Mouse (Mus musculus) liver, embryonic 13.5 days (tissue): Measurements from ENCODE around the gene Hsd17b7. TPM values are rescaled to one million over a fixed set of nuclear protein-coding genes. Genes with fewer than 3 reads are reported as not detected.
A peak's percentile ranks its signal among the peaks of the same experiment; 100 is the strongest.

Experiments
- ATAC-seq: fragments of 200-750 bp; cut with Nextera tagmentation; 2 replicates; pipeline ENCODE4 v1.8.0; 2017; ENCODE audit warnings: low read depth, mild to moderate bottlenecking, moderate number of reproducible peaks, moderate library complexity
- DNase-seq: peaks from one replicate; pipeline ENCODE4 v3.0.0; 2022
- H3K27ac ChIP-seq: fragments of 300-500 bp; sonication (generic); 2 replicates; pipeline ENCODE4 v1.5.1; 2015; ENCODE audit warnings: moderate library complexity, mild to moderate bottlenecking, inconsistent platforms
- H3K27me3 ChIP-seq: fragments of 300-500 bp; sonication (generic); 2 replicates; pipeline ENCODE4 v1.6.1; 2015; ENCODE audit warnings: mild to moderate bottlenecking, inconsistent platforms
- H3K36me3 ChIP-seq: fragments of 300-500 bp; sonication (generic); 2 replicates; pipeline ENCODE4 v1.6.1; 2015; ENCODE audit warnings: mild to moderate bottlenecking, inconsistent platforms
- H3K4me1 ChIP-seq: fragments of 300-500 bp; sonication (generic); replicated peaks from 2 replicates; pipeline ENCODE4 v1.6.1; 2015; ENCODE audit warnings: inconsistent platforms
- H3K4me2 ChIP-seq: fragments of 300-500 bp; sonication (generic); 2 replicates; pipeline ENCODE4 v1.6.1; 2015; ENCODE audit warnings: inconsistent platforms, mild to moderate bottlenecking, moderate library complexity
- H3K4me3 ChIP-seq: fragments of 300-500 bp; sonication (generic); replicated peaks from 2 replicates; pipeline ENCODE4 v1.5.1; 2015; ENCODE audit warnings: mild to moderate bottlenecking, inconsistent platforms
- H3K9ac ChIP-seq: fragments of 300-500 bp; sonication (generic); 2 replicates; pipeline ENCODE4 v1.6.1; 2015; ENCODE audit warnings: mild to moderate bottlenecking, inconsistent platforms
- H3K9me3 ChIP-seq: fragments of 300-500 bp; sonication (generic); replicated peaks from 2 replicates; pipeline ENCODE4 v1.6.1; 2016; ENCODE audit warnings: inconsistent platforms
- WGBS: fragments of 180-500 bp; shearing (Covaris S2); methylation state at CpG from one replicate; pipeline ENCODE4 v1.1.7; 2015; ENCODE audit not compliant: insufficient replicate concordance; 5-methylcytosine and 5-hydroxymethylcytosine counted together
- polyA plus RNA-seq: library from polyadenylated mRNA; unstranded; fragments of >200 nt; fragmentation: Nextera tagmentation; extraction: Ambion mirVana; gene quantifications from 2 replicates; pipeline ENCODE4 v1.2.1, GENCODE M21; 2015

The Hsd17b7 gene
- polyA plus RNA-seq, 1 experiment from 2014 or later: 12.4 TPM

- H3K9ac ChIP-seq: no peak overlapping the region
- H3K4me3 ChIP-seq: no peak overlapping the region
- H3K4me2 ChIP-seq: no peak overlapping the region
- no peak for DNase-seq
- 90% methylated on average over 4 of the region's 4 CpGs for WGBS
- H3K27ac ChIP-seq: no peak overlapping the region
- no peaks in the 10 kb centered on the region for H3K9me3 ChIP-seq
- H3K4me1 ChIP-seq: peaks cover 17% of the 10 kb centered on the region
- H3K36me3 ChIP-seq: no peaks in the 10 kb centered on the region
- ATAC-seq: no peak
- no peaks in the 10 kb centered on the region for H3K27me3 ChIP-seq
Observed at GRCm38 (mm10) chr1:169970936-169971335, 1.9 kb upstream of the Hsd17b7 start.

- under 1% methylated on average over 9 of the region's 9 CpGs for WGBS
- Histone ChIP-seq H3K4me3 (peak overlapping the region; percentile 66), H3K27ac (peak overlapping the region; percentile 66), H3K27me3 (no peaks in the 10 kb centered on the region), H3K36me3 (peaks cover 9% of the 10 kb centered on the region; the same call in 1 of the 2 replicates), H3K4me2 (peak overlapping the region; percentile 88), H3K9ac (peak overlapping the region; percentile 69), H3K4me1 (peaks cover 17% of the 10 kb centered on the region), H3K9me3 (no peaks in the 10 kb centered on the region)
- ATAC-seq (peak; percentile 29), DNase-seq (no peak)
Observed at GRCm38 (mm10) chr1:169969516-169969886, 460 bp upstream of the Hsd17b7 start.

DNA sequence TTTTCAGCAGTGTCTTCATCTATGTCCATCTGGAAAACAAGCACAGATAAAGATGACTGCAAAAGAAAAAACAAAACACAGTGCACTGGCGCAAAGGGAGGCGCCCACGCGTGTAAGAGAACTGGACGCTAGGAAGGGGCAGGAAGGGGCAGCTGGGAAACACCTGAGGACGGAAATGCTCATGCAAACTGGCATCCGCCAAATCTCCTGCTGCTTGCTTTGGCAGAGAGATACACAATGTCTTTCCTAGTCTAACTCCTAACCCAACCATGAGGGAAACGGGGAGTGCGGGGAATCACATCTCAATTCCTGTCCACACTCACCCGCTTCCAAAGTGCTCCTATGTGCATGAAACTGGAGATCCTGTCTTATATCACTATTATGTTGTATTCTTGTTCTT, 15.9 kb downstream of the Hsd17b7 start:
- Histone ChIP-seq H3K27ac (no peak overlapping the region), H3K9me3 (no peaks in the 10 kb centered on the region), H3K27me3 (no peaks in the 10 kb centered on the region), H3K4me2 (no peak overlapping the region), H3K4me3 (no peak overlapping the region), H3K4me1 (no peaks in the 10 kb centered on the region), H3K9ac (no peak overlapping the region), H3K36me3 (peaks cover 40% of the 10 kb centered on the region)
- 88% methylated on average over 10 of the region's 10 CpGs for WGBS
- DNase-seq (no peak), ATAC-seq (no peak)

DNA sequence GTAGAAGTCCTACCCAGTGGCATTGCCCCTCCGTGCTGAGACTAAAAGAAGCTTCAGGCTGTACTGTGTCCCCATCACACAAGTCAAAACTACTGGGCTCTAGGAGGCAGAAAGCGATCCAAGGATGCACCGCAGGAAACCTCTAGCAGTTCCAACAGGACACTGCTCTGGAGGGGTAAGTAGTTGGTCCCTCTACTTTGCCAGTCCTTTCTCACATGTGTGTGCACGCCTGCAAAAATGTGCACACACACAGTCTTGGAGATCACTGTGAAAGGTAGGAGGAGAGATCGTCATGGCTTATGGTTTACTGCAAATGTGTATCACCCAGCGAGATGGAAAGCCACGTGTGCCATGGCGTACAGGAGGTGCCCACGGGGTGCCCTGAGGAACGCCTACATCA, 16.4 kb downstream of the Hsd17b7 start:
- no peak for ATAC-seq
- 75% methylated on average over 10 of the region's 10 CpGs for WGBS
- H3K36me3 ChIP-seq: peaks cover 36% of the 10 kb centered on the region

GRCm38 (mm10) chr1:169951561-169951960, 17.5 kb downstream of the Hsd17b7 start:
- Histone ChIP-seq H3K9me3 (no peaks in the 10 kb centered on the region), H3K27ac (no peak overlapping the region), H3K9ac (no peak overlapping the region), H3K4me1 (no peaks in the 10 kb centered on the region), H3K27me3 (no peaks in the 10 kb centered on the region), H3K36me3 (peaks cover 35% of the 10 kb centered on the region), H3K4me3 (no peak overlapping the region), H3K4me2 (no peak overlapping the region)
- WGBS: 78% methylated on average over 6 of the region's 6 CpGs
- ATAC-seq (no peak), DNase-seq (no peak)

More for the DNA sequence above, 16.4 kb downstream of the Hsd17b7 start:
- H3K4me2 ChIP-seq: no peak overlapping the region
- no peaks in the 10 kb centered on the region for H3K27me3 ChIP-seq
- no peak for DNase-seq
- no peaks in the 10 kb centered on the region for H3K9me3 ChIP-seq
- H3K4me3 ChIP-seq: no peak overlapping the region
- no peaks in the 10 kb centered on the region for H3K4me1 ChIP-seq
- no peak overlapping the region for H3K27ac ChIP-seq
- H3K9ac ChIP-seq: no peak overlapping the region

DNA sequence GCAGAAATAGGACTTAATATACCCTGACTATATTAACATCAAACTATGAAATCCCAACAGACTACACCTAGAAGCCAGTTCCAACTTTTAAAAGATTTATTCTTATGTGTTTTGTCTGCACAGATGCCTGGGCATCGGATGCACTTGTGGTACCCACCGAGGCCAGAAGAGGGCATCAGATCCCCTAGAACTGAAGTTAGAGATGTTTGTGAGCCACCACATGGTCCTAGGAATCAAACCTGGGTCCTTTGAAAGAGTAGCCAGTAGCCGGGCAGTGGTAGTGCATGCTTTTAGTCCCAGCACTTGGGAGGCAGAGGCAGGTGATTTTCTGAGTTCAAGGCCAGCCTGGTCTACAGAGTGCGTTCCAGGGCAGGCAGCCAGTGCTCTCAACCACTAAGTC, 18.4 kb downstream of the Hsd17b7 start:
- Histone ChIP-seq H3K4me2 (no peak overlapping the region), H3K4me1 (no peaks in the 10 kb centered on the region), H3K27ac (no peak overlapping the region), H3K36me3 (peaks cover 31% of the 10 kb centered on the region), H3K4me3 (no peak overlapping the region), H3K9me3 (no peaks in the 10 kb centered on the region), H3K9ac (no peak overlapping the region), H3K27me3 (no peaks in the 10 kb centered on the region)
- no peak for ATAC-seq
- no peak for DNase-seq
- 77% methylated on average over 4 of the region's 4 CpGs for WGBS

DNA sequence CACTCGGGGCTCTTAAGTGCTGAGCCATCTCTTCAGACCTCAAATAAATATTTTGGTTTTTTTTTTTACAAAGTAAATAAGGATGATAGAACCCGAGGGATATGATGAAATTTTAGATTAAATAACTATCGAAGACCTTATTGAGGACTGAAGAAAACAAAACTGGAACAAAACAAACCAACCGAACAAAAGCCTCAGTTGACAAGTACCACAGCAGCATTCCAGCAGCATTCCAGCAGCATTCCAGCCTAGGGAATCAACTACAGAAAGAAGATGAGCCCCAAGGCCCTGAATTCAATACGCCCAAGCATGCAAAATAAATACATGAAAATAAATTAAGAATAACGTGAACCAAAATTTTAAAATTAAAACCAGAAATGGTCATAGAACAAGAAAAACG, 19.1 kb downstream of the Hsd17b7 start:
- Histone ChIP-seq H3K27ac (no peak overlapping the region), H3K4me2 (no peak overlapping the region), H3K4me3 (no peak overlapping the region), H3K4me1 (no peaks in the 10 kb centered on the region), H3K36me3 (peaks cover 24% of the 10 kb centered on the region), H3K9me3 (no peaks in the 10 kb centered on the region), H3K9ac (no peak overlapping the region), H3K27me3 (no peaks in the 10 kb centered on the region)
- 63% methylated on average over 7 of the region's 7 CpGs for WGBS
- DNase-seq: no peak
- ATAC-seq: no peak

DNA sequence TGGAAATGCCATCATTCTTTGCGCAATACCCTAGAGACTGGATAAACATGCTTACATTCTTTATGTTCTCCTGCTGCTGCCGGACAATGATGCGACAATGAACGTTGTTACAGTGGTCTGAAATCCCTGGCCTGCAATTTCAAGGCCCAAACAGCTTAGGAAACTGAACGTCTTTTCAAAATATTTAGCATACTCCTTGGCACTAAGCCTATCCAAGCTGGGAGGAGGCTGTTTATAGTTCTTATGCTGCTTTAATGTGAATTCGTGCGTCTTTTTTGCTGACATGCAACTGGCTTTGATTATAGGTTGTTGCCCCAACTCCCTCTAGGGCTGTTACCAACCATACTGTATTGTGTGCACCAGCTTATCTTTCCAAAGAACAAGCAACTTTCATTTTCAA, 20.2 kb downstream of the Hsd17b7 start:
- WGBS: 78% methylated on average over 7 of the region's 7 CpGs
- Histone ChIP-seq H3K4me2 (no peak overlapping the region), H3K27ac (no peak overlapping the region), H3K9me3 (no peaks in the 10 kb centered on the region), H3K27me3 (no peaks in the 10 kb centered on the region), H3K9ac (no peak overlapping the region), H3K4me1 (no peaks in the 10 kb centered on the region), H3K4me3 (no peak overlapping the region), H3K36me3 (peaks cover 17% of the 10 kb centered on the region)
- DNase-seq (no peak), ATAC-seq (no peak)

DNA sequence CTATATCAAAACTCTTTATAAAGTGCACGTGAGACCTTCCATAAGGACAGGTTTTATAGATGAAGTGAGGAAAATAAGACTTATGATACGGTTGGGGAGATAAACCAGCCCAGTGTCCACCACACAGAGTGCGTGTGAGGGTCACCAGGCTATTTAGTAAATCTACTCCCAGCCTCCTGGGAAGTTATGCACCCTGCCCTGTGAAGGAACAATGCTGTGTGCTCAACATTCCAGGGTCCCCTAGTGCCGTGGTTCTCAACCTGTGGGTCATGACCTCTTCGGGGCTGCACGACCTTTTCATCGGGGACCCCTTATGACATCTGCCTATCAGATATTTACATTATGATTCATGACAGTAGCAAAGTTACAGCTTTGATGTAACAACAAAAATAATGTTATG, 20.8 kb downstream of the Hsd17b7 start:
- DNase-seq (no peak), ATAC-seq (no peak)
- WGBS: 73% methylated on average over 7 of the region's 7 CpGs
- H3K4me1 ChIP-seq: no peaks in the 10 kb centered on the region
- H3K4me2 ChIP-seq: no peak overlapping the region
- H3K9ac ChIP-seq: no peak overlapping the region
- H3K9me3 ChIP-seq: no peaks in the 10 kb centered on the region
- no peaks in the 10 kb centered on the region for H3K27me3 ChIP-seq
- no peak overlapping the region for H3K4me3 ChIP-seq
- no peak overlapping the region for H3K27ac ChIP-seq
- H3K36me3 ChIP-seq: peaks cover 17% of the 10 kb centered on the region

DNA sequence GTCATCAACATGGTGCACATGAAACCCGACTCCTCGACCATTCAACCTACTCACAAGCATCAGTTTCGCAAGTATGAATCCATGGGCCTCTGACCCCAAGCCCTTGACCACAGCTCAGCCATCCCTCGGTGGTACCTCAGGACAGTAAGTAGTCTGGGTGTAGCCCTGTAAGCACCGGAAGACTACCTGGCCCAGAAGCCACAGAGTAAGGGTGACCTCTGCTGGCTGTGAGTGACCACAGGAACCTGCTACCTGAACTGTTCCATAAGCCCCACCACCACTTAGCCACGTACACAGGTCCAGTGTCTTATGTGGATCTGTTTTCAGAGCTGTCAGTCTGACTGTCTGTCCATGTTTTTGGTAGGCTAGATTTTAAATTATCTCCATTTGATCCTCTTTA, 21.4 kb downstream of the Hsd17b7 start:
- no peaks in the 10 kb centered on the region for H3K9me3 ChIP-seq
- no peaks in the 10 kb centered on the region for H3K27me3 ChIP-seq
- no peak overlapping the region for H3K4me3 ChIP-seq
- WGBS: 59% methylated on average over 6 of the region's 6 CpGs
- H3K27ac ChIP-seq: no peak overlapping the region
- DNase-seq (no peak), ATAC-seq (no peak)
- H3K4me1 ChIP-seq: no peaks in the 10 kb centered on the region
- no peak overlapping the region for H3K4me2 ChIP-seq
- no peak overlapping the region for H3K9ac ChIP-seq
- peaks cover 11% of the 10 kb centered on the region for H3K36me3 ChIP-seq

GRCm38 (mm10) chr1:169946004-169946403, 23.0 kb downstream of the Hsd17b7 start:
- Histone ChIP-seq H3K27ac (no peak overlapping the region), H3K27me3 (no peaks in the 10 kb centered on the region)

DNA sequence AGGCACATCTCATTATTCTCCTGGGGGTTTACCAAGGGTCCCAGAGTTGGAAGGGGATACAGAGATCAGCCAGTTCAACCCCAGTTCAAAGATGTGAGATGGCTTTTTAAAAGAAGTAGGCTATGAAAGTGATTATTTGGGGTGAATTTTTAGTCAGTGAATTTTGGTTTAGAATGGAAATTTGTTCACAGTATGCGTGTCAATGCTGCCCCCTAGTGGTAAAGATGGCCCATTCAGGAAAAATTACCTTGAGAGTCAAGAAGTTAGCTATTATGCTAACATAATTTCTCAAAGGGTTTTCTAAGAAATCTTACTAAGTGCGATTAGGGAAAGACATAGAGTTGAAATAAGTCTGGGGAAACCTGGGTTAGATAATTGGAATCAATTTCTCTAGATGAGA, 29.7 kb downstream of the Hsd17b7 start:
- Histone ChIP-seq H3K4me1 (no peaks in the 10 kb centered on the region), H3K9ac (no peak overlapping the region), H3K4me2 (no peak overlapping the region), H3K36me3 (no peaks in the 10 kb centered on the region), H3K9me3 (no peaks in the 10 kb centered on the region), H3K27ac (no peak overlapping the region), H3K27me3 (no peaks in the 10 kb centered on the region), H3K4me3 (no peak overlapping the region)
- DNase-seq (no peak), ATAC-seq (no peak)
- WGBS: 5% methylated on average over 2 of the region's 2 CpGs

More at GRCm38 (mm10) chr1:169946004-169946403, 23.0 kb downstream of the Hsd17b7 start:
- Histone ChIP-seq H3K9ac (no peak overlapping the region), H3K36me3 (peaks cover 3% of the 10 kb centered on the region), H3K4me2 (no peak overlapping the region), H3K4me1 (no peaks in the 10 kb centered on the region), H3K4me3 (no peak overlapping the region), H3K9me3 (no peaks in the 10 kb centered on the region)
- 43% methylated on average over 3 of the region's 3 CpGs for WGBS
- DNase-seq (no peak), ATAC-seq (no peak)
